Mouse (Mus musculus) ES-Bruce4 (cell line): ENCODE data around the gene Dynlt1f. TPM values are rescaled to one million over a fixed set of nuclear protein-coding genes. Genes with fewer than 3 reads are reported as not detected.
"Not testable (repeated sequence)": the region's sequence is repeated elsewhere in the genome, so short reads cannot be mapped to it uniquely, and the experiment has no call there.

Source experiments
- H3K27ac ChIP-seq: 2 replicates; pipeline ENCODE4 v1.5.1; 2012; ENCODE audit warnings: low read length, inconsistent platforms; ENCODE audit not compliant: insufficient read depth
- H3K27me3 ChIP-seq: 2 replicates; pipeline ENCODE4 v1.6.1; 2012; ENCODE audit warnings: mild to moderate bottlenecking, low read length, inconsistent platforms; ENCODE audit not compliant: control insufficient read depth, poor library complexity, insufficient read depth, severe bottlenecking
- H3K36me3 ChIP-seq: 2 replicates; pipeline ENCODE4 v1.6.1; 2012; ENCODE audit warnings: inconsistent platforms, mild to moderate bottlenecking, low read length, moderate library complexity; ENCODE audit not compliant: control insufficient read depth, poor library complexity, insufficient read depth, severe bottlenecking
- H3K4me1 ChIP-seq: one replicate; pipeline ENCODE4 v1.8.1; 2011; ENCODE audit warnings: low read length; ENCODE audit not compliant: control insufficient read depth, insufficient read depth
- H3K4me3 ChIP-seq: 2 replicates; pipeline ENCODE4 v1.5.1; 2011; ENCODE audit warnings: low read depth, mild to moderate bottlenecking, low read length
- H3K9ac ChIP-seq: 2 replicates; pipeline ENCODE4 v1.6.1; 2012; ENCODE audit warnings: low read depth, mild to moderate bottlenecking, inconsistent platforms; ENCODE audit not compliant: poor library complexity, severe bottlenecking
- H3K9me3 ChIP-seq: replicated peaks from 2 replicates; pipeline ENCODE4 v1.6.1; 2012; ENCODE audit warnings: mild to moderate bottlenecking, low read length, inconsistent platforms; ENCODE audit not compliant: control insufficient read depth, poor library complexity, insufficient read depth, severe bottlenecking
- polyA plus RNA-seq: library from polyadenylated mRNA; stranded (reverse); fragments of >200 nt; gene quantifications from 2 replicates; pipeline ENCODE4 v1.2.4, GENCODE M21; 2011; ENCODE audit warnings: low read depth; ENCODE audit not compliant: missing spikeins, insufficient read depth, insufficient read length

Dynlt1f gene
- polyA plus RNA-seq, 1 experiment, result 168 TPM

GRCm38 (mm10) chr17:6689344-6689743 is 33.6 kb upstream of the Dynlt1f start:
- H3K4me1 ChIP-seq, H3K4me3 ChIP-seq, H3K36me3 ChIP-seq, H3K27ac ChIP-seq, H3K9ac ChIP-seq, H3K27me3 ChIP-seq, H3K9me3 ChIP-seq: not testable (repeated sequence)

GRCm38 (mm10) chr17:6686299-6686971 is 30.7 kb upstream of the Dynlt1f start:
- H3K36me3 ChIP-seq, H3K4me3 ChIP-seq, H3K9ac ChIP-seq, H3K4me1 ChIP-seq, H3K9me3 ChIP-seq, H3K27me3 ChIP-seq, H3K27ac ChIP-seq: not testable (repeated sequence)

- not testable (repeated sequence) for H3K9ac ChIP-seq, H3K27ac ChIP-seq, H3K36me3 ChIP-seq, H3K4me1 ChIP-seq, H3K9me3 ChIP-seq, H3K27me3 ChIP-seq, H3K4me3 ChIP-seq
Observed at GRCm38 (mm10) chr17:6685288-6685818, 29.7 kb upstream of the Dynlt1f start.

GRCm38 (mm10) chr17:6684464-6685287 is 29.0 kb upstream of the Dynlt1f start:
- H3K4me1 ChIP-seq, H3K9ac ChIP-seq, H3K36me3 ChIP-seq, H3K9me3 ChIP-seq, H3K27me3 ChIP-seq, H3K4me3 ChIP-seq: not testable (repeated sequence)
- H3K27ac ChIP-seq, result peak overlapping the region; percentile 5; the same call in 1 of the 2 replicates

- not testable (repeated sequence) for H3K4me3 ChIP-seq, H3K9ac ChIP-seq, H3K27me3 ChIP-seq, H3K9me3 ChIP-seq, H3K27ac ChIP-seq, H3K4me1 ChIP-seq, H3K36me3 ChIP-seq
Observed at GRCm38 (mm10) chr17:6683702-6684101, 28.0 kb upstream of the Dynlt1f start.

GRCm38 (mm10) chr17:6681721-6682120 is 26.0 kb upstream of the Dynlt1f start:
- H3K27ac ChIP-seq, H3K9me3 ChIP-seq, H3K9ac ChIP-seq, H3K36me3 ChIP-seq, H3K4me3 ChIP-seq, H3K27me3 ChIP-seq, H3K4me1 ChIP-seq: not testable (repeated sequence)

GRCm38 (mm10) chr17:6678063-6678462 is 22.4 kb upstream of the Dynlt1f start:
- not testable (repeated sequence) for H3K27ac ChIP-seq, H3K36me3 ChIP-seq, H3K4me3 ChIP-seq, H3K9me3 ChIP-seq, H3K4me1 ChIP-seq, H3K9ac ChIP-seq, H3K27me3 ChIP-seq

GRCm38 (mm10) chr17:6674297-6674696 is 18.6 kb upstream of the Dynlt1f start:
- H3K4me3 ChIP-seq, H3K9ac ChIP-seq, H3K27ac ChIP-seq, H3K27me3 ChIP-seq, H3K9me3 ChIP-seq, H3K4me1 ChIP-seq, H3K36me3 ChIP-seq: not testable (repeated sequence)

GRCm38 (mm10) chr17:6668522-6668921 is 12.8 kb upstream of the Dynlt1f start:
- not testable (repeated sequence) for H3K4me1 ChIP-seq, H3K4me3 ChIP-seq, H3K27ac ChIP-seq, H3K27me3 ChIP-seq, H3K9ac ChIP-seq, H3K36me3 ChIP-seq, H3K9me3 ChIP-seq
